Mouse (Mus musculus): ENCODE measurements around the gene Gm13695.
"Not testable (repeated sequence)": the region's sequence is repeated elsewhere in the genome, so short reads cannot be mapped to it uniquely, and the experiment has no call there.

DNA sequence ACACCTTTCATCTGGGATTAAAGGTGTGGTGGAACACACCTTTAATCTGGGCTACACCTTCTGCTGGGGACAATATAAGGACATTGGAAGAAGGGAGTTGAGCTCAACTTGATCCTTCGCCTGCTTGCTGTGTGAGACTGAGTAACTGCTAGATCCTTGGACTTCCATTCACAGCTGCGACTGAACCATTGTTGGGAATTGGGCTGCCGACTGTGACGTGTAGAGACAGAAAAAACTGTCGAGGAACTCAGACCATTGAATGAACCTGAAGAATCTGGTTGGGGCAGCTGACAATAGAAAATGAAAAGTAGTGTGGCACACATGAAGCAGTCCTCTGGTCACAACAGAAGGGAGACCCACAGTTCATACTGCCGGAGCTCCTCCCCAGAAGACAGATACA is 11.7 kb upstream of the Gm13695 start, which contains the start of gene Gm13698:
- TF ChIP-seq POLR2A (IDR thresholded peaks at IDR 0.05; ENCODE audit: borderline replicate concordance, extremely low read depth, low read depth, low read length); CTCF (IDR thresholded peaks at IDR 0.05; ENCODE audit: insufficient read depth, low read length): not testable (repeated sequence)
